Mouse (Mus musculus) neural tube, postnatal 0 days (tissue): Measurements from ENCODE around the gene Plekhj1. TPM values are rescaled to one million over a fixed set of nuclear protein-coding genes. Genes with fewer than 3 reads are reported as not detected.

Source experiments
- microRNA counts: library from miRNA; unstranded; fragments of <30 nt; microRNA quantifications from one replicate; lab custom pipeline; 2015
- microRNA-seq: library from miRNA; unstranded; fragments of <30 nt; microRNA quantifications from one replicate; pipeline ENCODE4, GENCODE M21; 2016
- polyA plus RNA-seq: library from polyadenylated mRNA; unstranded; fragments of >200 nt; fragmentation: Nextera tagmentation; extraction: Ambion mirVana; gene quantifications from 2 replicates; pipeline ENCODE4 v1.2.1, GENCODE M21; 2015

The Plekhj1 gene
- 108 and 123 TPM in 2 replicates for polyA plus RNA-seq

GRCm38 (mm10) chr10:80798150-80799006 is at the start of gene Plekhj1, which contains the start of gene Sf3a2:
Plekhj1 (minus strand) TSS chr10:80798626.
Sf3a2 (plus strand) TSS chr10:80798198.

GRCm38 (mm10) chr10:80843931-80844547 is 45.6 kb upstream of the Plekhj1 start, which contains the start of gene Lingo3:
Lingo3 (minus strand) TSS chr10:80844039.

GRCm38 (mm10) chr10:80826151-80827062 is 28.0 kb upstream of the Plekhj1 start, which contains the start of gene Oaz1:
Oaz1 (plus strand) TSS chr10:80826656.

GRCm38 (mm10) chr10:80813366-80813765 is 14.9 kb upstream of the Plekhj1 start, which contains the start of gene Jsrp1:
Jsrp1 (minus strand) TSS chr10:80813498.

DNA sequence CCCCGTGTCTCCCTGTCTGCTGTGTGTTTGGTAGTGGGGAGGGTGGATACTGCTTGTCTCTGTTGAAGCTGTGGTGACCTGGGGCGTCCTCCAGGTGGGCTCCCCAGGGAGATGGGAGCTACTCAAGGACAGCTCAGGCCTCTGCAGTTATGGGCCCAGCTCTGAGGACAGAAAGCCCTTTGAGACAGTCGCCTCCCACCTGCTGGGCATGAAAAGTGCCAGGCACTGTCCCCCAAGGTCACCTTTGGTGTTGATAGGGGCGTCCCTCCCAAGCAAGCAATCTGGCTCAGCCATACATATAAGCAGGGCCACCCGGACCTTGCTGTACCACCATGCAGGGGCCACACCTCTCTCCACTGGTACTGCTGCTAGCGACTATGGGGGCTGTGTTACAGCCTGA is 6.5 kb upstream of the Plekhj1 start, which contains the start of gene Amh:
Gene Amh, plus strand, starts transcription at position 328 of the 400 bp plus-strand sequence.

GRCm38 (mm10) chr10:80754594-80755290 is 43.7 kb downstream of the Plekhj1 start, which contains the start of gene Dot1l:
Dot1l (plus strand) TSS chr10:80755206.

MicroRNA genes within 50 kb of the gene (microRNA counts, 519-probe panel; counts per million panel counts)
- microRNA mmu-miR-1982 (lab: Ali Mortazavi, UCI), result 40.5 counts per million

Small RNAs within 50 kb of the gene (microRNA-seq; reads per million reads assigned to microRNA genes)
- 5.2 reads per million, percentile 12 among the genes with 10 or more reads in this experiment for gene Mir1982

Other genes with a start within 250 kb of the Plekhj1 start
- 23.8 and 28.1 TPM in 2 replicates for gene Rexo1, start 237.1 kb downstream of the Plekhj1 start, polyA plus RNA-seq
- gene Klf16, start 221.3 kb downstream of the Plekhj1 start, polyA plus RNA-seq, result 6.8 and 7.9 TPM in 2 replicates
- 231 and 233 TPM in 2 replicates for gene Abhd17a, start 208.3 kb downstream of the Plekhj1 start, polyA plus RNA-seq
- 73.3 and 73.4 TPM in 2 replicates for gene Scamp4, start 195.8 kb downstream of the Plekhj1 start, polyA plus RNA-seq
- 3.3 and 5.1 TPM in 2 replicates for gene Adat3, start 195.7 kb downstream of the Plekhj1 start, polyA plus RNA-seq
- 1.1 and 1.5 TPM in 2 replicates for gene Gm49322, start 192.6 kb downstream of the Plekhj1 start, polyA plus RNA-seq
- gene Csnk1g2, start 175.8 kb downstream of the Plekhj1 start, polyA plus RNA-seq, result 97.4 and 99.0 TPM in 2 replicates
- 115 and 116 TPM in 2 replicates for gene Btbd2, start 141.6 kb downstream of the Plekhj1 start, polyA plus RNA-seq
- gene Mknk2, start 120.5 kb downstream of the Plekhj1 start, polyA plus RNA-seq, result 39.0 and 43.5 TPM in 2 replicates
- gene Mob3a, start 96.6 kb downstream of the Plekhj1 start, polyA plus RNA-seq, result 38.3 and 41.4 TPM in 2 replicates
- 42.0 and 58.3 TPM in 2 replicates for gene Izumo4, start 96.4 kb downstream of the Plekhj1 start, polyA plus RNA-seq
- 107 and 110 TPM in 2 replicates for gene Ap3d1, start 56.4 kb downstream of the Plekhj1 start, polyA plus RNA-seq
- 11.0 and 15.3 TPM in 2 replicates for gene Dot1l, start 43.4 kb downstream of the Plekhj1 start, polyA plus RNA-seq
- 44.2 and 49.1 TPM in 2 replicates for gene Sf3a2, start 428 bp downstream of the Plekhj1 start, polyA plus RNA-seq
- gene Amh, start 6.6 kb upstream of the Plekhj1 start, polyA plus RNA-seq, result 0.21 and 0.27 TPM in 2 replicates
- gene Jsrp1, start 14.9 kb upstream of the Plekhj1 start, polyA plus RNA-seq, result 2.4 and 2.7 TPM in 2 replicates
- 1,152 and 1,281 TPM in 2 replicates for gene Oaz1, start 28.0 kb upstream of the Plekhj1 start, polyA plus RNA-seq
- gene Lingo3, start 45.4 kb upstream of the Plekhj1 start, polyA plus RNA-seq, result 28.9 and 30.1 TPM in 2 replicates
- gene Lsm7, start 56.6 kb upstream of the Plekhj1 start, polyA plus RNA-seq, result 271 and 277 TPM in 2 replicates
- gene Sppl2b, start 56.6 kb upstream of the Plekhj1 start, polyA plus RNA-seq, result 79.8 and 90.2 TPM in 2 replicates
- 0.10 and 0.27 TPM in 2 replicates for gene Tmprss9, start 73.2 kb upstream of the Plekhj1 start, polyA plus RNA-seq
- 389 and 390 TPM in 2 replicates for gene Timm13, start 102.3 kb upstream of the Plekhj1 start, polyA plus RNA-seq
- gene Lmnb2, start 119.6 kb upstream of the Plekhj1 start, polyA plus RNA-seq, result 20.9 and 25.2 TPM in 2 replicates
- 9.8 and 11.4 TPM in 2 replicates for gene Gadd45b, start 131.4 kb upstream of the Plekhj1 start, polyA plus RNA-seq
- gene Gng7, start 216.3 kb upstream of the Plekhj1 start, polyA plus RNA-seq, result 26.8 and 31.7 TPM in 2 replicates
- gene Diras1, start 227.0 kb upstream of the Plekhj1 start, polyA plus RNA-seq, result 70.0 and 88.4 TPM in 2 replicates
- 36.6 and 41.3 TPM in 2 replicates for gene Slc39a3, start 238.8 kb upstream of the Plekhj1 start, polyA plus RNA-seq